25 mouse cellular contexts compared by ENCODE assay signal in genomic region chr13:102864079-102864478, GRCm38 (mm10).
DNase-seq lines count a peak whose midpoint lies in the region; ATAC-seq and TF ChIP-seq lines count a peak whose summit lies in the region.
"Had no signal": no experiment of that assay in that cellular context is flagged by ENCODE, and none has a peak within 500 bp of the region (broad histone marks: within the 10 kb centered on the region; RNA-seq: fewer than 3 reads in every experiment).

No protein-coding gene starts in this region.

- 0 out of 2 replicates have a peak overlapping the region, but pooled peaks have one; percentile 11 for H3K27ac ChIP-seq in heart, postnatal 0 days (ENCODE audit: low read depth)
- no peak overlapping the region for H3K27ac ChIP-seq in heart, embryonic 10.5 days
- no peak overlapping the region for H3K27ac ChIP-seq in liver, adult 2 months (replicated peaks; ENCODE audit: insufficient read depth, low read depth, low read length)
- H3K27ac ChIP-seq in liver, embryonic 12.5 days, result no peak overlapping the region
- peak overlapping the region; percentile 57; the same call in 1 of the 2 replicates for H3K27ac ChIP-seq in lung, embryonic 16.5 days (ENCODE audit: low read length)
- H3K27ac ChIP-seq: embryonic facial prominence, embryonic 12.5 days; embryonic facial prominence, embryonic 15.5 days; forebrain, embryonic 12.5 days; forebrain, embryonic 15.5 days; hindbrain, embryonic 12.5 days had no signal

- TF ChIP-seq EP300 in heart, postnatal 0 days (IDR thresholded peaks at IDR 0.05; ENCODE audit: low read depth), result no peak

- H3K4me1 ChIP-seq in heart, postnatal 0 days (ENCODE audit: control insufficient read depth, insufficient read depth), result peaks cover 38% of the 10 kb centered on the region
- peaks cover 35% of the 10 kb centered on the region for H3K4me1 ChIP-seq in heart, embryonic 10.5 days
- no peaks in the 10 kb centered on the region; the same call in 1 of the 2 replicates for H3K4me1 ChIP-seq in liver, adult 2 months (ENCODE audit: control insufficient read depth, insufficient read depth, low read length)
- H3K4me1 ChIP-seq in liver, embryonic 12.5 days, result peaks cover 46% of the 10 kb centered on the region
- peaks cover 26% of the 10 kb centered on the region for H3K4me1 ChIP-seq in lung, embryonic 16.5 days (replicated peaks; ENCODE audit: control insufficient read depth, insufficient read depth, low read length)
- peaks cover 18% of the 10 kb centered on the region for H3K4me1 ChIP-seq in lung, adult 2 months (ENCODE audit: control insufficient read depth, insufficient read depth, low read length)

- 69% methylated on average over 2 of the region's 2 CpGs for WGBS in heart, postnatal 0 days
- WGBS in heart, embryonic 10.5 days, result 48% methylated on average over 2 of the region's 2 CpGs
- WGBS in liver, adult 2 months, result 39% methylated on average over 2 of the region's 2 CpGs
- 62% methylated on average over 2 of the region's 2 CpGs for WGBS in liver, embryonic 12.5 days (ENCODE audit: insufficient replicate concordance)
- 69% methylated on average over 2 of the region's 2 CpGs for WGBS in lung, embryonic 16.5 days
- 72% methylated on average over 2 of the region's 2 CpGs for WGBS in lung, adult 2 months

- H3K36me3 ChIP-seq in heart, postnatal 0 days (replicated peaks; ENCODE audit: control insufficient read depth, insufficient read depth, low read length), result 0 out of 2 replicates have a peak, but pooled peaks cover 4% of the 10 kb centered on the region
- peaks cover 13% of the 10 kb centered on the region; the same call in 1 of the 2 replicates for H3K36me3 ChIP-seq in heart, embryonic 10.5 days
- no peaks in the 10 kb centered on the region; the same call in 1 of the 2 replicates for H3K36me3 ChIP-seq in liver, adult 2 months (ENCODE audit: control insufficient read depth, insufficient read depth, low read length)
- no peaks in the 10 kb centered on the region for H3K36me3 ChIP-seq in liver, embryonic 12.5 days
- H3K36me3 ChIP-seq in lung, embryonic 16.5 days (ENCODE audit: control insufficient read depth, insufficient read depth, low read length), result 0 out of 2 replicates have a peak, but pooled peaks cover 2% of the 10 kb centered on the region
- H3K36me3 ChIP-seq: embryonic facial prominence, embryonic 12.5 days; embryonic facial prominence, embryonic 15.5 days; forebrain, embryonic 12.5 days; forebrain, embryonic 15.5 days; G1E; hindbrain, embryonic 12.5 days had no signal

- no peak for TF ChIP-seq CTCF in heart, postnatal 0 days (IDR thresholded peaks at IDR 0.05; ENCODE audit: low read depth)
- TF ChIP-seq CTCF in liver, adult 2 months (IDR thresholded peaks at IDR 0.05; ENCODE audit: low read depth, low read length), result no peak
- no peak for TF ChIP-seq CTCF in lung, adult 2 months (IDR thresholded peaks at IDR 0.05; ENCODE audit: insufficient read depth, low read length)

- H3K4me3 ChIP-seq in heart, postnatal 0 days (ENCODE audit: low read depth, low read length), result no peak overlapping the region
- no peak overlapping the region for H3K4me3 ChIP-seq in heart, embryonic 10.5 days
- no peak overlapping the region for H3K4me3 ChIP-seq in liver, adult 2 months (ENCODE audit: insufficient read depth, low read depth, low read length)
- H3K4me3 ChIP-seq in liver, embryonic 12.5 days, result no peak overlapping the region
- no peak overlapping the region for H3K4me3 ChIP-seq in lung, embryonic 16.5 days (ENCODE audit: low read length)
- H3K4me3 ChIP-seq in lung, adult 2 months (replicated peaks; ENCODE audit: extremely low read depth, low read depth, low read length), result no peak overlapping the region
- H3K4me3 ChIP-seq: embryonic facial prominence, embryonic 12.5 days; embryonic facial prominence, embryonic 15.5 days; forebrain, embryonic 12.5 days; forebrain, embryonic 15.5 days; heart, embryonic 13.5 days; hindbrain, embryonic 12.5 days had no signal

- no peaks in the 10 kb centered on the region for H3K27me3 ChIP-seq in heart, postnatal 0 days (ENCODE audit: control insufficient read depth, insufficient read depth, low read length)
- H3K27me3 ChIP-seq in heart, embryonic 10.5 days (ENCODE audit: insufficient read depth, poor library complexity, severe bottlenecking), result no peaks in the 10 kb centered on the region
- H3K27me3 ChIP-seq in liver, adult 2 months (ENCODE audit: control insufficient read depth, insufficient read depth, low read length), result no peaks in the 10 kb centered on the region
- no peaks in the 10 kb centered on the region for H3K27me3 ChIP-seq in liver, embryonic 12.5 days (replicated peaks)
- H3K27me3 ChIP-seq in lung, embryonic 16.5 days (ENCODE audit: control insufficient read depth, insufficient read depth, low read depth, low read length), result no peaks in the 10 kb centered on the region
- H3K27me3 ChIP-seq: CH12.LX; embryonic facial prominence, embryonic 12.5 days; embryonic facial prominence, embryonic 15.5 days; forebrain, embryonic 12.5 days; forebrain, embryonic 15.5 days; heart, embryonic 13.5 days; hindbrain, embryonic 12.5 days had no signal

- 0 out of 2 replicates have a peak, but pooled peaks cover 11% of the 10 kb centered on the region for H3K9me3 ChIP-seq in heart, postnatal 0 days (replicated peaks; ENCODE audit: control insufficient read depth, low read length)
- no peaks in the 10 kb centered on the region; the same call in 1 of the 2 replicates for H3K9me3 ChIP-seq in heart, embryonic 10.5 days
- H3K9me3 ChIP-seq in liver, embryonic 12.5 days (replicated peaks), result no peaks in the 10 kb centered on the region
- H3K9me3 ChIP-seq in lung, embryonic 16.5 days (ENCODE audit: control insufficient read depth, low read length), result 0 out of 2 replicates have a peak, but pooled peaks cover 3% of the 10 kb centered on the region
- H3K9me3 ChIP-seq: forebrain, embryonic 15.5 days; G1E had no signal

- H3K9ac ChIP-seq in heart, postnatal 0 days (replicated peaks; ENCODE audit: low read depth, low read length), result no peak overlapping the region
- H3K9ac ChIP-seq in liver, adult 2 months (ENCODE audit: low read depth, low read length), result no peak overlapping the region
- H3K9ac ChIP-seq in liver, embryonic 12.5 days, result no peak overlapping the region
- no peak overlapping the region for H3K9ac ChIP-seq in lung, embryonic 16.5 days (ENCODE audit: low read length)
- H3K9ac ChIP-seq: embryonic facial prominence, embryonic 12.5 days; embryonic facial prominence, embryonic 15.5 days; forebrain, embryonic 12.5 days; forebrain, embryonic 15.5 days; heart, embryonic 13.5 days; hindbrain, embryonic 12.5 days had no signal

- no peak overlapping the region for H3K4me2 ChIP-seq in heart, postnatal 0 days (ENCODE audit: low read depth, low read length)
- H3K4me2 ChIP-seq in liver, embryonic 12.5 days, result no peak overlapping the region
- no peak overlapping the region for H3K4me2 ChIP-seq in lung, embryonic 16.5 days (ENCODE audit: low read depth, low read length)
- H3K4me2 ChIP-seq: embryonic facial prominence, embryonic 12.5 days; embryonic facial prominence, embryonic 15.5 days; forebrain, embryonic 12.5 days; forebrain, embryonic 15.5 days; heart, embryonic 13.5 days; hindbrain, embryonic 12.5 days had no signal

- no peak for ATAC-seq in heart, postnatal 0 days (ENCODE audit: insufficient read depth, low read depth)
- ATAC-seq in liver, embryonic 12.5 days, result no peak
- no peak for ATAC-seq in lung, embryonic 16.5 days (ENCODE audit: low read depth)
- ATAC-seq: forebrain, embryonic 15.5 days; hindbrain, embryonic 16.5 days had no signal

- no peak for TF ChIP-seq POLR2A in liver, adult 2 months (IDR thresholded peaks at IDR 0.05; ENCODE audit: extremely low read depth, insufficient read depth, low read length)
- no peak for TF ChIP-seq POLR2A in lung, adult 2 months (IDR thresholded peaks at IDR 0.05; ENCODE audit: borderline replicate concordance, extremely low read depth, low read depth, low read length)

- H3K79me2 ChIP-seq in liver, adult 2 months (ENCODE audit: control insufficient read depth, insufficient read depth, low read length), result peaks cover 2% of the 10 kb centered on the region; the same call in 1 of the 2 replicates

- DNase-seq in heart, postnatal 0 days (ENCODE audit: low spot score), result no peak
- DNase-seq in heart, embryonic 10.5 days (ENCODE audit: low spot score), result no peak
- peak; percentile 79 for DNase-seq in liver, adult 2 months (ENCODE audit: extremely low read depth, low read depth, low spot score)
- DNase-seq in lung, adult 2 months, result no peak
- no peak for DNase-seq in layer of hippocampus, adult 9-10 months (ENCODE audit: low spot score)
- DNase-seq: adrenal gland, adult 2 months; adrenal gland, postnatal 14 days; B cell, adult 2 months; cerebellum, adult 11 months; cerebellum, adult 2 months; cerebellum, adult 9-11 months; cerebellum, postnatal 25 days; gastrocnemius, postnatal 10 days; heart, adult 18-20 months had no signal

Comparison
In these comparisons a context has a peak if more than half of its experiments do, and no peak if none do; other contexts are left out.
1. H3K27ac ChIP-seq: peak in heart, postnatal 0 days (single experiment) and lung, embryonic 16.5 days (single experiment); none in heart, embryonic 10.5 days (single experiment), liver, adult 2 months (single experiment) and liver, embryonic 12.5 days (single experiment).